Mouse (Mus musculus): ENCODE results near the gene Rcor1.

DNA sequence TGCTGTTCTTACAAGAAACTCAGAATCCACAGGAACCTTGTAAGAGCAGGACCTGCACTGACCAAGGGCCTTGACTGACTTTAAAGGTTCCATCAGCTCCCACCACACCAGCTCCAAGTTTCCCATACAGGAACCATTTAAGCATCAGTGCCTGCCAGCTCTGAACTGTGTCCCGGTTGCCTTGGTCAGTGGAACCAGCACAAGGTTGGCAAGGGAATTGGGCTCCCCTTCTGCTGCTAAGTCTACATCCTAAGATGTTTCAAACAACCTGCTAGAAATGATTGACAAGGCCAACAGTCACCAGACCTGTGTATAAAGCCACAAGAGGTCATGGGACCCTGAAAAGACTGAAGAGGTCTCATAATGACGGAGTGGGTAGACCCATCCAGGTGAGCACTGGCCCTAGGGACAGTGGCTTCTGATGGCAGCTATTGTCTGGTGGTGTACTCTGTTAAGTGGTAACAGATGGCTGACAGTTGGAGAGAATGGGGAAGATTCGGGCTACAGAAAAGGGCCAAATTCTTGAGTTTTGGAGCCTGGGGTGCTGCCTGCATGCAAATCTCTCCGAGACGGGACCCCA is 80.4 kb downstream of the Rcor1 start:
- TF ChIP-seq CTCF (IDR thresholded peaks at IDR 0.05; ENCODE audit: low read depth, low read length) (no peak), POLR2A (IDR thresholded peaks at IDR 0.05; ENCODE audit: insufficient read depth, low read length) (no peak), EP300 (IDR thresholded peaks at IDR 0.05; ENCODE audit: insufficient read depth, low read depth, low read length) (no peak)
